Mouse (Mus musculus): ENCODE results near the gene Elmo3. TPM values are rescaled to one million over a fixed set of nuclear protein-coding genes. Genes with fewer than 3 reads are reported as not detected.

Elmo3 gene
- polyA plus RNA-seq, 1 experiment from 2014 or later, result 2.7 TPM

DNA sequence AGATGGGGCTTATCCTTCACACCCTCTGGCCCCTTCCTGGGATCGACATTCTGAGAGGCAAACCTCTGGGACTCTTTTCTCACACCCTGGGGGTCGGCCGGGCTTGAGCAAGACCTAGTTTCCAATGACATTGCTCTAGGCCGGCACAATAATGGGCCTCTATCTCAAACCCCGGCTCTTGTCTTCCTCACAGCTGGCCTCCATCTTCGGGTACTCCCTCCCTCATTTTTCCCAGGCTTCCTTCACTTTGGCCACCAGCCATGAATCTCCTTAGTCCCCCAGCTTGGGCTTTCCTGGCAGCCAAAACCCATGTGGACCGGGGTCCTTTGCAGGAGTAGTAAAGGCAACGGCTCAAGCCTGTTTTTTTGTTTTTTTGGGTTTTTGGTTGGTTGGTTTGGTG, 36.0 kb downstream of the Elmo3 start:
- 62% methylated on average over 8 of the region's 8 CpGs for WGBS (ENCODE audit: insufficient replicate concordance)

DNA sequence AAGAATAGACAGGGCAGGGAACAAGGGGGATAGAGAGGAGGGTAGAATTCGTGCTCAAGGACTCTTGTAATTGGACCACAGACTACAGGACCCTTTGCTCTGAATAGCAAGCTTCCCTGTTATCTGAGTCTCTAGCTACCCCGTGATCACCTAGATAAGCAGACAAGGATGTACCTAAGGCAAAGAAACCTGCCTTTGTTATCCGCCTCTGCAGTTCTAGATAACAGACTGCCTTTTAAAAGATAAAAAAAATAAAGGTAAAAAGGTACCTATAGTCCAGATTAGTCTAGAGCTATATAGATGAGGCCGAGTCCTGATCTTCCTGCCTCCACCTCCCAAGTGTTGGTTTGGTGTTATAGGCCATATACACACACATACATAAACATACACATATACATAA, 37.4 kb downstream of the Elmo3 start:
- peaks cover under 1% of the 10 kb centered on the region; the same call in 1 of the 2 replicates for H3K36me3 ChIP-seq
- no peak for ATAC-seq
- 51% methylated on average over 4 of the region's 4 CpGs for WGBS (ENCODE audit: insufficient replicate concordance)
- peaks cover 34% of the 10 kb centered on the region for H3K27me3 ChIP-seq (replicated peaks)
- peaks cover 92% of the 10 kb centered on the region for H3K4me1 ChIP-seq
- H3K4me3 ChIP-seq, result no peak overlapping the region
- H3K27ac ChIP-seq, result no peak overlapping the region
- no peaks in the 10 kb centered on the region for H3K9me3 ChIP-seq (replicated peaks)
- no peak overlapping the region for H3K9ac ChIP-seq
- no peak overlapping the region for H3K4me2 ChIP-seq

More for the DNA sequence above, 36.0 kb downstream of the Elmo3 start:
- Histone ChIP-seq H3K4me1 (peaks cover 84% of the 10 kb centered on the region), H3K4me3 (no peak overlapping the region), H3K36me3 (peaks cover 15% of the 10 kb centered on the region), H3K27ac (no peak overlapping the region; the same call in 1 of the 2 replicates), H3K4me2 (no peak overlapping the region), H3K9ac (no peak overlapping the region), H3K27me3 (replicated peaks) (peaks cover 20% of the 10 kb centered on the region), H3K9me3 (replicated peaks) (no peaks in the 10 kb centered on the region)
- ATAC-seq, result no peak

DNA sequence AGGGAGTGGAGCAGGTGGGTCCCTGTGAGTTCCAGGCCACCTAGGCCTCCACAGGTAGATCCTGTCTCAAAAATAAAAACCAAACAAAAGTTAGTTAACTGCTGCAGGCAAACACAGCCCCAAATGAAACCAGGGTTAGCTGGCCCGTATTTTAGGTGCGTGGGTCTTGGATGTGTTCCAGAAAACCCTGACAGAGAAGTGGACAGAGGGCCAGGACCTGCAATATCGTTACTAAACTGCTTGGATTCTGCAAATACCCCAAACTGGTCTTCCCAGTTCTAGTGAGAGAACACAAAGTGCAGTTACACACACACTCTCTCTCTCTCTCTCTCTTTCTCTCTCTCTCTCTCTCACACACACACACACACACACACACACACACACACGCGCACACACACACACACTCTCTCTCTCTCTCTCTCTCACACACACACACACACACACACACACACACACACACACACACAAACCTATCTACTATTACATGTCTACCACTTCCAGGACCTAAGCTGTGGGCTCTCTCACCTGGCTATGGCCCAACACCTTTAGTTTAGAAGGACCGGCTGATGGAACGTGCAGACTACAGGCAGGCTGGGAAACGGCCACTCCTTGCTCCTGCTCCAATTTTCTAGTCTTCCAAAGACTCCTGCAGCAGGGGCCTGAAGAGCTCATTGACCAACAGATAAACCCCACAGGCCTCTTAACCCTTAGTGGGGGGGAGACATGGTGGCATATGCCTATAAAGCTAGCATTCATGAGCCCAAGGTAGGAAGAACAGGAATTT, 38.6 kb downstream of the Elmo3 start:
- 69% methylated on average over 8 of the region's 8 CpGs for WGBS (ENCODE audit: insufficient replicate concordance)
- Histone ChIP-seq H3K36me3 (no peaks in the 10 kb centered on the region), H3K27ac (no peak overlapping the region), H3K4me2 (no peak overlapping the region), H3K9me3 (replicated peaks) (no peaks in the 10 kb centered on the region), H3K4me3 (no peak overlapping the region), H3K9ac (no peak overlapping the region; the same call in 1 of the 2 replicates), H3K4me1 (peaks cover 91% of the 10 kb centered on the region), H3K27me3 (replicated peaks) (peaks cover 46% of the 10 kb centered on the region)
- ATAC-seq, result no peak

DNA sequence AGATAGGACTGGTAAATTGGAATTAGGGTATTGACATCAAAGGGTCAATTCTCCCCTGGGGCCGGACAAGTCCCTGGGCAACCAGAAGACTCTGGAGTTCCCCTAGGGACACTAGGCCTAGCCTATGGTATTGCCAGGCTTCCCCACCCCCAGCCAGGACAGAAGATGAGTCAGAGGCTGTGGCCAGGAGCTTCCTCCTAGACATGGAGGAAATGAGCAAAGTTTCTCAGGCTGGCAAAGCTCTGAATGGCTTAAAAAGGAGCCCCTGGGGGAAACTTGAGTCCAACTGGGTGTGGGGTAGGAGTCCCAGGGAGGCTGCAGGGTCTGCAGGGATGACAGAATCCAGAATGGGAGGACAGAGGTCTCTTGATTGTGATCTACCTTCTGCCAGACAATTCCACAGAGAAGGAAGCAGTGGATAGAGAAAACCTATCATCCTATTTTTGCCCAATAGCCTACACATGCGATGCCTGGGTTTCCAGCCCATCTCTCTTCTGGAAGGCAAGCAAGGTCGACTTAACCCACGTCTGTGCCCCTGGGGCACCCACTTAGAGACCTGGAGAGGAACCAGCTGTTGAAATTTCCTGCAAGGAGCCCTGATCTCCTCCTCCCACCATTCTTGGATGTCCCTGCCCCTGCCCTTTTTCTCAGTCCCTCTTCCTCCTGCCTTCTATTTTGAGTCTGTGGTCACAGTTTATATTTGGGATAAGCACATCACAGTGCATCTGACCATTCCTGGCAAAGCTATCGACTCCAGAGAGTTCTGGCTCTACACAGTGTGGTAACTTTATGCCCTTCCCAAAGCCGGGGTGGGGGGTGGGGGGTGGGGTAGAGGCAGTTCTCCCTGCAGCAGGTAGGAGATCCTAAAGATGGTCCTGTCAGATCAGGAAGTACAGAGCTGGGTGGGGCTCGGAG, 39.9 kb downstream of the Elmo3 start:
- H3K27me3 ChIP-seq (replicated peaks), result peaks cover 59% of the 10 kb centered on the region
- H3K9ac ChIP-seq, result no peak overlapping the region
- H3K27ac ChIP-seq, result peak overlapping the region; percentile 38; the same call in 1 of the 2 replicates
- WGBS (ENCODE audit: insufficient replicate concordance), result 20% methylated on average over 7 of the region's 7 CpGs
- no peak overlapping the region for H3K4me3 ChIP-seq
- no peak for ATAC-seq
- H3K9me3 ChIP-seq (replicated peaks), result no peaks in the 10 kb centered on the region
- peak overlapping the region; percentile 98 for H3K4me2 ChIP-seq
- no peaks in the 10 kb centered on the region for H3K36me3 ChIP-seq
- peaks cover 82% of the 10 kb centered on the region for H3K4me1 ChIP-seq

DNA sequence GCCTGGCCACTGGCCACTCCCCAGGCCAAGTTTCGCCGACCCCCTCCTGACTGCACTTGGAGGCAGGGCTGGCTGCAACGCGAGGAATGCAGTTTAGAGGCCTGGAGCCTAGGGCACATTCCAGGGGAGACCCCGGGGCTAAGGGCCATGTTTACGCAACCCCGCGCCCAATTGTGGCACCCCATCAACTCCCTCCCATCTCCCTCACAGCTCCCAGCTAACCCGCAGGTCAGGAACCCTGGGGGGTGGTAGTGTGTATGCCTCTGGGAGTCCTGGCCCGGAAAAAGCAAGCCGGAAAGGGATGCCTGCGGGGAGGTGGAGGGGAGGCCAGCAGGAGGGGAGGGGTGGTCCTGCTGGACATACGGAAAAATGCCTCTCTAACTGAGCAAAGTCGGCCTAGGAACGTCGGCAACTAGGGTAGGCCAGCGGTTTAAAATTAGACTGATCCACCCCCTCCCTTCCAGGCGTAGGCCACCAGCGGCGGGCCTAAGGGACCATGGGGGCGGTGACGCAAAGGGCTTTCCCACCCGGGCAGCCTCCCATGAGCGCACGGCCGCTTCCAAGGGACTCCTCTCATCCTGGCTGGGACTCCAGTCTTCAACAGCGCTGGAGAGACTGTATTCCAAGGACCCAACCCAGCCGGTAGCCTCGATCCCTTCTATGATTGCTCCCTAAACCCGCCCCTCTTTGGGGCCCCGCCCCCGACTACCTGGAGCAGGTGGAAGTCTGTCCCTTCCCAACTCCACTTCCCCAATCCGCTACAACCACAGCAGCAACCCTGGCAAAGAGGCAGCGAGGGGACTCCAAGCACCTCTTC, 41.4 kb downstream of the Elmo3 start:
- peak overlapping the region; percentile 98 for H3K4me2 ChIP-seq
- peaks cover 69% of the 10 kb centered on the region for H3K4me1 ChIP-seq
- 9% methylated on average over 34 of the region's 34 CpGs for WGBS (ENCODE audit: insufficient replicate concordance)
- peak overlapping the region; percentile 70 for H3K4me3 ChIP-seq
- H3K27me3 ChIP-seq (replicated peaks), result peaks cover 74% of the 10 kb centered on the region
- no peaks in the 10 kb centered on the region for H3K9me3 ChIP-seq (replicated peaks)
- no peak; the same call in 1 of the 2 replicates for ATAC-seq
- no peaks in the 10 kb centered on the region for H3K36me3 ChIP-seq
- peak overlapping the region; percentile 77 for H3K9ac ChIP-seq
- peak overlapping the region; percentile 74 for H3K27ac ChIP-seq

DNA sequence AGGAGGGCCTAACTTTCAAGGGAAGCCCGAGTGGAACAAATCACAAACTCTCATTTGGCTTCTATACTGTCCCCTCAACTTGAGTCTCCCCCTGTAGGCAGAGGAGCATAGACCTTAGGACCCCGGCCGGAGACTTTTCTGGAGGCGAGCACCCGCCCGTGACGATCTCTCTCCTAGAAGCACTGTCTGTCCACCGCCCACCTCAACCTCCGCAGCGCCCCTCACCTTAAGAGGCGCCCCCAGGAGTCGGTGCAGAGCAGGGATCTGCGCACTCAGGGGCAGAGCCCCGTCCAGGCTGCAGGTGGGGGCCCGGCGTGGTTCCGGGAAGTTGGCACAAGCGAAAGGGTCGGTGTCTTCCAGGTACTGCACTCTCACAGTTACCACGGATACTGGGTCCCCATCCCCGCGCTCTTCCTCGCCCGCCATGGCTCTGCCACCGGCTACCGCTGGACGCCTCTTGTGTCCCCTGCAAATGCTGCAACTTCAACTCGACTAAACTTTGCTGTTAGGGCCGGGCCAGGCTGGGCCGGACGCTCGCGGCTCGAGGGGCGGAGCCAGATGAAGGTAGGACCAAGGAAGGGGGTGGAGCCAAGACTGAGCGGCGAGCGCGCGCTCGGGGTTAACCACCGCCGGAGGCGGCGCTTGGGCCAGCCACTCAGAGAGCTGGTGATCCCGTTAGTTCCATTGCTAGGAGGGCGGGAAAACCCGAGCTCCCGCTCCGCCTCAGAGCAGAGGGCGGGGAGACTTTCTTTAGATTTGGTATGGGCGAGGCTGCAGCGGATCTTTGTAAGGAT, 42.2 kb downstream of the Elmo3 start, which contains the start of gene Fhod1:
Gene Fhod1 (minus strand): TSS at position 526 of the 794 bp plus-strand sequence.
- Histone ChIP-seq H3K9me3 (replicated peaks) (no peaks in the 10 kb centered on the region), H3K9ac (peak within 1 kb of the TSS; percentile 77), H3K36me3 (no peaks in the 10 kb centered on the region), H3K4me1 (peaks cover 62% of the 10 kb centered on the region), H3K27me3 (replicated peaks) (peaks cover 81% of the 10 kb centered on the region), H3K27ac (peak within 1 kb of the TSS; percentile 74), H3K4me2 (peak within 1 kb of the TSS; percentile 98), H3K4me3 (peak within 1 kb of the TSS; percentile 70)
- WGBS (ENCODE audit: insufficient replicate concordance), result 1% methylated on average over 53 of the region's 53 CpGs
- peak; percentile 91 for ATAC-seq

DNA sequence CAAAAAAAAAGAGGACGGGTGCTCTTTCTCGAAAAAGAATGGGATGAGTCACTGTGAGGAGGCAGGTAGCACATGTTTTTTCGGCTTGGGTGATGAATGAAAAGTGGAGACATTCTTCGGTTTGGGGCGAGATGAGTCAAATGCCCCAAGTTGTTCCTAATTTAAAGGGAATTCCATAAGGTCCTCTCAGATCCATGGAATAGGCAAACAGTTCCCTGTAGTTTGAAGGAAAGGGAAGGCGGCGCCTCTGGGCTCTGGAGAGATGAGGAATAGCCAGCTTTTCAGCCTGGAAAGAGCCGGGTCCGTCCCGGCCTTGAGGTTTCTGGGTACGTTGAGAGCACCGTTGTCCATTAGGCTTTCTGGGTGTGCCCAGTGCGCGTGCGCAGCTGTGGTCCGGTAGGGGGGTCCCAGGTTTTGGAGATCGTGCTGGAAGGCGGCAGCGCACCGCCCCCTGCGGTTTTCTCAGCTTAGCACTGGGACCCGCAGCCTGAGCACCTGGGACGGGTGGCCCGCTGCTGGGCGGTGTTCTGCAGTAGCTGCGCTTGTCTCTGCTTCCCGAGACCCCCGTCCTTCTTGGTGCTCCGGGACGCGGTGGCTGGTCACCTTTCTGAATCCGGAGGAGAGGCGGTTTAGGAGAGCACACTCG, 43.2 kb downstream of the Elmo3 start, which contains the start of gene Slc9a5:
Gene Slc9a5 (plus strand): TSS at position 394 of the 646 bp plus-strand sequence.
- no peak for ATAC-seq
- WGBS (ENCODE audit: insufficient replicate concordance), result 1% methylated on average over 34 of the region's 34 CpGs
- Histone ChIP-seq H3K36me3 (no peaks in the 10 kb centered on the region), H3K9me3 (replicated peaks) (no peaks in the 10 kb centered on the region), H3K4me3 (peak within 1 kb of the TSS; percentile 70), H3K27ac (peak within 1 kb of the TSS; percentile 74; the same call in 1 of the 2 replicates), H3K4me1 (peaks cover 57% of the 10 kb centered on the region), H3K27me3 (replicated peaks) (peaks cover 89% of the 10 kb centered on the region), H3K9ac (peak within 1 kb of the TSS; percentile 77), H3K4me2 (peak within 1 kb of the TSS; percentile 98)

DNA sequence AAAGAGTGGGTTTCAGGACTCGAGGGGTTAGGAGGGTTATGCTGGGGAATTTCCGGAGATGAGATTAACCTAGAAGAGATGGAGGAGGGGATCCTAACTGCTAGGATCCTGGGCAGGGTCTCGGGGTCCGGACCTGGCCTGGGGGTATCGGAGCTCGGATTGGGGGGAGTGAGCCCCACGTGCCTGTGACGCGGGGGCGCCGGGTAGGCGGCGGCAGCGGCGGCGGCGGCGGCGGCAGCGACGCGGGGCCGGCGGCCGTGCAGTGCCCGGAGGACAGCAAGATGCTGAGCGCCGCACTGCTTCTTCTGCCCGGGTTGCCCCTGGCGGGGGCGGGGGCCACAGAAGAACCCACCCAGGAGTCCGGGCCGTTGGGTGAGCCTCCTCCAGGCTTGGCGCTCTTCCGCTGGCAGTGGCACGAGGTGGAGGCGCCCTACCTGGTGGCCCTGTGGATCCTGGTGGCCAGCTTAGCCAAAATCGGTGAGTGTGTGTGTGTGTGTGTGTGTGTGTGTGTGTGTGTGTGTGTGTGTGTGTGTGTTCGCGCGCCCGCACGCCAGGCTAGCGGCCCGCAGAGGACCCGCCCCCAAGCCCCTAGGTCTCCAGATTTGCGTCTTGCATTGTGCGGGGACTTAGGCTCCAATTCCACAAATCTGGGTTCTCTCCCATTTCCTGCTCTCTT, 43.8 kb downstream of the Elmo3 start:
- H3K27ac ChIP-seq, result no peak overlapping the region
- H3K36me3 ChIP-seq, result no peaks in the 10 kb centered on the region
- H3K27me3 ChIP-seq (replicated peaks), result peaks cover 91% of the 10 kb centered on the region
- H3K9me3 ChIP-seq (replicated peaks), result no peaks in the 10 kb centered on the region
- no peak for ATAC-seq
- H3K4me2 ChIP-seq, result peak overlapping the region; percentile 98
- whole genome bisulfite sequencing (ENCODE audit: insufficient replicate concordance), result 3% methylated on average over 40 of the region's 48 CpGs
- peak overlapping the region; percentile 70 for H3K4me3 ChIP-seq
- peak overlapping the region; percentile 54 for H3K9ac ChIP-seq
- peaks cover 51% of the 10 kb centered on the region for H3K4me1 ChIP-seq

DNA sequence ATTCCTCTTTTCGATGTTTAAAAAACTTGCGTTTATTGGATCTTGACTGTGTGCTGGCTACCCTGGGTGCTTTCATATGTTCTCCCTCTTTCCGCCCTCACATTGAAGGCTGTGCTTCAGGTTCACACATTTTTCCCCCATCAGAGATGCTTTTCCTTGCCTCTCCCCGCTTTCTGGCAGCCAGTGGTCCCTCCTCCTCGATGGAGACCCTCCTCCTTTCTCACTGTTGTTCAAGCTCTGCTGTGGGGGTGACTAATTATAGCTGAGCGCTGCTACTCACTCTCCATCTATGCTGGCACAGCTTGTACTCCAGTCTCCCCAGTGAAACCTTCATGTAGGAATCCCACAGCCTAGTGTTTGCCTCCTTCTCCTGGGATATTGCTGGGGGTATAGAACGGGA, 44.8 kb downstream of the Elmo3 start:
- H3K4me2 ChIP-seq, result no peak overlapping the region
- no peak overlapping the region for H3K4me3 ChIP-seq
- no peak overlapping the region for H3K9ac ChIP-seq
- peaks cover 44% of the 10 kb centered on the region for H3K4me1 ChIP-seq
- H3K27me3 ChIP-seq (replicated peaks), result peaks cover 84% of the 10 kb centered on the region
- H3K36me3 ChIP-seq, result no peaks in the 10 kb centered on the region
- WGBS (ENCODE audit: insufficient replicate concordance), result 48% methylated on average over 7 of the region's 7 CpGs
- no peaks in the 10 kb centered on the region for H3K9me3 ChIP-seq (replicated peaks)
- no peak for ATAC-seq
- no peak overlapping the region for H3K27ac ChIP-seq

DNA sequence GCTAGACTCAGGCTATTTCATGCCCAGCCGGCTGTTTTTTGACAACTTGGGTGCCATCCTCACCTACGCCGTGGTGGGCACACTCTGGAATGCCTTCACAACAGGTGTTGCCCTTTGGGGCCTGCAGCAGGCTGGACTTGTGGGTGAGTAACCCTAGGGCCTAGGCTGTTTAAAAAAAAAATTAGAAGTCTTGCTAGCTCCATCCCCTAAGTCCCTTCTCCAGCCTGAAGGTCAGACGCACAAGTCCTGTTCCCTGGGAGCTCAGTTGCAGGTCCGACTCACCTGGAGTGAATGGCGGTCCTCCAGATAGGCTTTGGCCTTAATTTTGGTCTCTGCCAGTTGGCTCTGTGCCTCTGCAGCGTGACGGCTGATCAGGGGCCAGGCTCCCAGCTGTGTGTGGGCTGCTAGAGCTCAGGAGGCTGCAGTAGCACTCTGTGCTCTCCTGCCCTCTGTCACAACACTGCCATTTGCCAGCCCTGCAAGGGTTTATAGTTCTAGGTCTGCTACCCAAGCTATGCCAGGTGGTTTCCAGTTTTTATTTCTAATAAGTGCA, 48.3 kb downstream of the Elmo3 start:
- Histone ChIP-seq H3K36me3 (no peaks in the 10 kb centered on the region), H3K27me3 (replicated peaks) (peaks cover 65% of the 10 kb centered on the region), H3K9ac (no peak overlapping the region), H3K9me3 (replicated peaks) (no peaks in the 10 kb centered on the region), H3K27ac (no peak overlapping the region), H3K4me1 (peaks cover 16% of the 10 kb centered on the region), H3K4me3 (no peak overlapping the region), H3K4me2 (no peak overlapping the region)
- no peak for ATAC-seq
- WGBS (ENCODE audit: insufficient replicate concordance), result 77% methylated on average over 8 of the region's 8 CpGs
